Mouse (Mus musculus) intestine, postnatal 0 days (tissue): ENCODE data around the gene Hal. TPM values are rescaled to one million over a fixed set of nuclear protein-coding genes. Genes with fewer than 3 reads are reported as not detected.

Source experiments
- ATAC-seq: fragments of 200-750 bp; cut with Nextera tagmentation; 2 replicates; pipeline ENCODE4 v1.8.0; 2017; ENCODE audit warnings: mild to moderate bottlenecking, moderate TSS enrichment, moderate library complexity
- H3K27ac ChIP-seq: fragments of 300-500 bp; sonication (generic); 2 replicates; pipeline ENCODE4 v1.5.1; 2014; ENCODE audit warnings: mild to moderate bottlenecking, low read depth, low read length, moderate library complexity
- H3K27me3 ChIP-seq: fragments of 300-500 bp; sonication (generic); replicated peaks from 2 replicates; pipeline ENCODE4 v1.6.1; 2014; ENCODE audit warnings: low read length, mixed read lengths; ENCODE audit not compliant: control insufficient read depth, insufficient read depth
- H3K36me3 ChIP-seq: fragments of 300-500 bp; sonication (generic); 2 replicates; pipeline ENCODE4 v1.6.1; 2014; ENCODE audit warnings: mild to moderate bottlenecking, moderate library complexity; ENCODE audit not compliant: control insufficient read depth, insufficient read depth
- H3K4me1 ChIP-seq: fragments of 300-500 bp; sonication (generic); replicated peaks from 2 replicates; pipeline ENCODE4 v1.6.1; 2014; ENCODE audit warnings: antibody characterized with exemption, low read length, mixed read lengths; ENCODE audit not compliant: control insufficient read depth, insufficient read depth
- H3K4me2 ChIP-seq: fragments of 300-500 bp; sonication (generic); replicated peaks from 2 replicates; pipeline ENCODE4 v1.6.1; 2014; ENCODE audit warnings: low read depth, mild to moderate bottlenecking, moderate library complexity
- H3K4me3 ChIP-seq: fragments of 300-500 bp; sonication (generic); 2 replicates; pipeline ENCODE4 v1.5.1; 2014; ENCODE audit warnings: low read depth, low read length
- H3K9ac ChIP-seq: fragments of 300-500 bp; sonication (generic); 2 replicates; pipeline ENCODE4 v1.6.1; 2014; ENCODE audit warnings: mild to moderate bottlenecking, low read depth, low read length
- H3K9me3 ChIP-seq: fragments of 300-500 bp; sonication (generic); 2 replicates; pipeline ENCODE4 v1.6.1; 2016; ENCODE audit warnings: mixed run types; ENCODE audit not compliant: control insufficient read depth
- CTCF ChIP-seq: sonication (generic); IDR thresholded peaks from 2 replicates; pipeline ENCODE4 v1.5.1; 2016; ENCODE audit warnings: low read depth, mild to moderate bottlenecking, control low read depth, antibody characterized with exemption, moderate library complexity
- whole genome bisulfite sequencing: fragments of 180-500 bp; shearing (Covaris S2); extraction: QIAGEN DNeasy Blood & Tissue Kit; methylation state at CpG from one replicate; pipeline ENCODE4 v1.1.7; 2014; 5-methylcytosine and 5-hydroxymethylcytosine counted together
- polyA plus RNA-seq: library from polyadenylated mRNA; unstranded; fragments of >200 nt; fragmentation: Nextera tagmentation; extraction: Ambion mirVana; gene quantifications from 2 replicates; pipeline ENCODE4 v1.2.1, GENCODE M21; 2015

Hal gene
- polyA plus RNA-seq, 1 experiment from 2014 or later = 5.1 TPM

GRCm38 (mm10) chr10:93567066-93567465 lies 78.5 kb downstream of the Hal start:
- no peaks in the 10 kb centered on the region for H3K36me3 ChIP-seq
- no peak overlapping the region for H3K4me3 ChIP-seq
- no peaks in the 10 kb centered on the region for H3K9me3 ChIP-seq
- no peak for TF ChIP-seq CTCF
- H3K27me3 ChIP-seq = no peaks in the 10 kb centered on the region
- WGBS = 79% methylated on average over 10 of the region's 10 CpGs
- no peak overlapping the region for H3K27ac ChIP-seq
- ATAC-seq = no peak
- H3K9ac ChIP-seq = no peak overlapping the region
- H3K4me2 ChIP-seq = no peak overlapping the region
- no peaks in the 10 kb centered on the region for H3K4me1 ChIP-seq

GRCm38 (mm10) chr10:93567841-93568566 lies 79.4 kb downstream of the Hal start:
- 84% methylated on average over 11 of the region's 11 CpGs for WGBS
- H3K4me3 ChIP-seq = no peak overlapping the region
- ATAC-seq = no peak

GRCm38 (mm10) chr10:93568671-93569070 lies 80.1 kb downstream of the Hal start:
- H3K4me3 ChIP-seq = no peak overlapping the region
- 83% methylated on average over 6 of the region's 6 CpGs for WGBS
- H3K4me2 ChIP-seq = no peak overlapping the region
- H3K9ac ChIP-seq = no peak overlapping the region
- no peaks in the 10 kb centered on the region for H3K36me3 ChIP-seq
- no peaks in the 10 kb centered on the region for H3K9me3 ChIP-seq
- TF ChIP-seq CTCF = no peak
- no peak for ATAC-seq
- no peaks in the 10 kb centered on the region for H3K4me1 ChIP-seq
- no peaks in the 10 kb centered on the region for H3K27me3 ChIP-seq
- no peak overlapping the region for H3K27ac ChIP-seq

More at GRCm38 (mm10) chr10:93567841-93568566, 79.4 kb downstream of the Hal start:
- Histone ChIP-seq H3K4me1 (no peaks in the 10 kb centered on the region), H3K27me3 (no peaks in the 10 kb centered on the region), H3K9ac (no peak overlapping the region), H3K27ac (no peak overlapping the region), H3K36me3 (no peaks in the 10 kb centered on the region), H3K4me2 (no peak overlapping the region), H3K9me3 (no peaks in the 10 kb centered on the region)
- TF ChIP-seq CTCF = peak; percentile 28

Other genes starting within 250 kb of the Hal start
- 14.2 and 16.4 TPM in 2 replicates for gene Elk3, start 177.6 kb upstream of the Hal start, polyA plus RNA-seq
- gene Lta4h, start 35.4 kb upstream of the Hal start, polyA plus RNA-seq = 246 and 259 TPM in 2 replicates
- gene Amdhd1, start 51.3 kb downstream of the Hal start, polyA plus RNA-seq = 0.09 TPM in 1 of 2 replicates, not detected in the other
- 0.10 and 0.14 TPM in 2 replicates for gene Ccdc38, start 51.9 kb downstream of the Hal start, polyA plus RNA-seq
- gene Snrpf, start 100.9 kb downstream of the Hal start, polyA plus RNA-seq = 56.1 and 57.9 TPM in 2 replicates
- 0.10 and 0.25 TPM in 2 replicates for gene Ntn4, start 151.9 kb downstream of the Hal start, polyA plus RNA-seq